Mouse (Mus musculus): ENCODE results near the gene Plppr3.

Plppr3 gene

DNA sequence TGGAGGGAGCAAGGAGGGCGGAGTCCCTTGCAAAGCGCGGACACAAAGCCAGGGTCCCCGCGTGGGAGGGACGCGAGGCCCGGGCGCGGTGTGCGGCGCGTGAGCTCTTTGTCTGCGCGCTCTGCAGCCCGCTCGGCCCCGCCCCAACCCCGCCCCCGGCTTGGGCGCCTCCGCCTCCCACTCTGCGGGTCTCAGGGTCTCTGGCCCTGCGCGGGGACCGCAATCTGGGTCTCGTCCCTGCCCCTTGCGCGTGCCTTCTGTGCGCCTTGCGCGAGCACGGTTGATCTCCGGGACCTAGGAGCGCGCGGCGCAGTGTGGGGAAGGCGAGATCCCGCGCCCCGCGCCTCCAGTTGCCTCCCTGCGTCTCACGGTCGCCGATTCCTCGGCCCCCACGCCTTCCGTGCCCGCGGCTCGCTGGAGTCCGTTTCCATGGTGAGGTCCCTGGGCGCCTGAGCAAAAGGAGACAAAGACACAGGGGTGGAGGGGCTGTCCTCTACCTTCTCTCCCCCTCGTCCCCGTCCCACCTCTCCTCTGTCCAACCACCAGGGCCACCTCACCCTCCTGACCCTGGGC is at the start of gene Plppr3, which contains the start of gene Prtn3:
Gene Plppr3, minus strand, starts transcription at position 345 of the 573 bp plus-strand sequence.
Gene Prtn3, plus strand, starts transcription at position 187 of the 573 bp plus-strand sequence.
- no peak for DNase-seq

DNA sequence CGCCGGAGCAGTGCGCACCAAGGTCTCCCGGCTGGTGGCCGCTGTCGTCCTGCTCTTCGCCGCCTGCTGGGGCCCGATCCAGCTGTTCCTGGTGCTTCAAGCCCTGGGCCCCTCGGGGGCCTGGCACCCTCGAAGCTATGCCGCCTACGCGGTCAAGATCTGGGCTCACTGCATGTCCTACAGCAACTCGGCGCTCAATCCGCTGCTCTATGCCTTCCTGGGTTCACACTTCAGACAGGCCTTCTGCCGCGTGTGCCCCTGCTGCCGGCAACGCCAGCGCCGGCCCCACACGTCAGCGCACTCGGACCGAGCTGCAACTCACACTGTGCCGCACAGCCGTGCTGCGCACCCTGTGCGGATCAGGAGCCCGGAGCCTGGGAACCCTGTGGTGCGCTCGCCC is 47.1 kb upstream of the Plppr3 start:
- DNase-seq = no peak

DNA sequence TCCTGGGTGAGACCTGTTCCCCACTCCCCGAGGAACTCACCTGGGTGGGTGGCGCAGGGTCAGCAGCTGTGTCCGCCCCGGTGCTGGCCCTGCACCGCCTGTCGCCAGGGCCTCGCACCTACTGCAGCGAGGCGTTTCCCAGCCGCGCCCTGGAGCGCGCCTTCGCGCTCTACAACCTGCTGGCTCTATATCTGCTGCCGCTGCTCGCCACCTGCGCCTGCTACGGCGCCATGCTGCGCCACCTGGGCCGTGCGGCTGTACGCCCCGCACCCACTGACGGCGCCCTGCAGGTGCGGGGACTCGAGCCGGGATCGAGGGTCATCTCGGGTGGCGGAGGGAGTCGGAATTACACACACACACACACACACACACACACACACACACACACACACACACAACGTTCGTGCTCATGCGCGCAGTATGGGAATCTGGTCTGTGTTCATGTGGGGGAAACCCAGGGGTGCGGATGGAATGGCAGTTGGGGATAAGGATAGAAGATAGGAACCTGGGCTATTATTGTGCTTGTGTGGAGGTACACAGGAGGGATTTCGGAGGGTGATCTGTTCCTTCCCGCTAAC is 46.6 kb upstream of the Plppr3 start, which contains the start of gene R3hdm4:
Gene R3hdm4, minus strand, starts transcription at position 251 of the 578 bp plus-strand sequence.
- no peak for DNase-seq

DNA sequence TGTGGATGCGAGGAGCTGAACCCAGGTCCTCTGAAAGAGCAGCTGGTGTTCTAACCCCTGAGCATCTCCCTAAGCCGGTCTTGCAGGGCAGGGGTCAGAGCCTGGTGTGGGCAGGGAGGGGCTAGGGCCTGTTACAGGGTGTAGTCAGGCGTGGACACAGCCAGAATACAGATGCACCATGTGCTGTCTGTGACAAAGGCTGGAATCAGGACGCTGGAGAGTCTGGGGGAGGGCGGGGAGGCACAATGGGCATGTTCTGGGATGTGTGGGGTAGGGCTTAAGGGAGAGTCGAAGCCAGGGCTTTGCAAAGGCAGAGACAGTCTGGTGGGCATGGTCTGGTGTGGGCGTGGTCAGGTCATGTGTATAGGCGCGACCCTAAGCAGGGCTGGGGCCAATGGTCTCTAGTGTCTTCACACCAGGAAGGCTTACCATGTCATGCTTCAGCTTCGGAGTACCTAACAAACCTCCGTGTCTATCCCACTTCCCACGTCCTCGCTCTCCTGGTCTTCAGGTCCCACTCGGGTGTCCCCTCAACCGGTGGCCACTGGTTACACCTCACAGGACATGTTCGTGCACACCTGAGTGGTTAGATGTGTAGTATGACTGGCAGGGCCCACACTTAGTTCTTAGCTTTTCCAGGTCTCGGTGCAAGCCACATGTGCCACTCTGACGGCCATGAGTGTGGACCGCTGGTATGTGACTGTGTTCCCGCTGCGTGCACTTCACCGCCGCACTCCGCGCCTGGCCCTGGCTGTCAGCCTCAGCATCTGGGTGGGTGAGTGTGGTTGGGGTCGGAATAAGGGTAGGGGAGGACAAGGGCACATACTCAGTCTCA is 45.8 kb upstream of the Plppr3 start:
- no peak for DNase-seq

DNA sequence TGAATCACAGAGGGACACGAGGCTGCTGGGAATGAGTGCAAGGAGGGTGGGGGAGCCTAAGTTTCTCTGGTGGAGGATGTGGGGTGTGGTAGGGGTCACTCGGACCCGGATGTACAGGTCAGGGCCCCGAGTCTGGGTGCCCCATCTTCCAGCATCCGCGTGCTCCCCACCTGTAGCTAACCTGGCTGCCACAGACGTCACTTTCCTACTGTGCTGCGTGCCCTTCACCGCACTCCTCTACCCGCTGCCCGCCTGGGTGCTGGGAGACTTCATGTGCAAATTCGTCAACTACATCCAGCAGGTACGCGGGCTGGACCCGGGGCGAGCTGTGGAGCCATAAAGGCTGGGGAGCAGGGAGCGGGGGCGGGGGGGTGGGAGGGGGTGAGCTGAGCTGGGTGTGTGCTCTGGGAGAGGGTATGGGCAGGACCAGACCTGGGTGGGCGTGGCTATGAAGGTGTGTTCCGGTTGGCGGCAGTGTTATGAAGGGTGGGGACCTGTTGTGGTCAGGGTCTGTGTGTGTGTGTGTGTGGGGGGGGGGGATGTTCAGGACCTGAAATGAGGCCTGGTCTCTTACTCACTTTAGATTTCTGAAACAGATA is 44.9 kb upstream of the Plppr3 start:
- no peak for DNase-seq

DNA sequence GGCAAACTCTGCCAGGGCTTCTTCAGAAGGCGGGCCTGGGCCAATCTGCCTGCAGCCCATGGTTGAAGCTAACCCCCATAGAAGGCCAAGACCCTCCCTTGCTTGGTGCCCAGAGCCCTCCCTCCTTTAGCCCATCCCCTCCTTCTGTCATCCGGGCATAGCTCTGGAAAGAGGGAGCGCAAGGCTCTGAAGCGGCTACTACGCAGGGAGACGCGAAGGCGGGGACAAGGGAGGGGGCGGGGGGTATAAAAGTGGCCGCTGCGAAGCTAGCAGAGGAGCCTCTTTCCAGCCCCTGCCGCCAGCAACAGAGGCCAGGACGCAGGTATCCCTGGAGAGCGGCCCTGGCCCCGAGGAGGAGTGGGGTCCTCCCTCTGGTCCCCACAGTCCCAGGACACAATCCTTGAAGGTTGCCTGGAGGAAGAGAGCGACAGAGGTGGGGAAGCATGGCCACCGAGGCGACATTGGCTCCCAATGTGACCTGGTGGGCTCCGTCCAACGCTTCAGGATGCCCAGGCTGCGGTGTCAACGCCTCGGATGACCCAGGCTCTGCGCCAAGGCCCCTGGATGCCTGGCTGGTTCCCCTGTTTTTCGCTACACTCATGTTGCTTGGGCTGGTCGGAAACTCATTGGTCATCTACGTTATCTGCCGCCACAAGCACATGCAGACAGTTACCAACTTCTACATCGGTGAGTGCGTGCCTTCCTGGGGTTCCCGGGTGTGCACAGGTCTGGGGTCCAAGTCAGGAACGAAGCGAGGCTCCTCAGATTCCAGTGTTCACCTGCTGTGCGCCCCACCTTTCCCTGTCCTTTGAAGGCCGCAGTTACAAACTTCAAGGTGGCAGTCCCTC is 44.0 kb upstream of the Plppr3 start:
- no peak for DNase-seq

DNA sequence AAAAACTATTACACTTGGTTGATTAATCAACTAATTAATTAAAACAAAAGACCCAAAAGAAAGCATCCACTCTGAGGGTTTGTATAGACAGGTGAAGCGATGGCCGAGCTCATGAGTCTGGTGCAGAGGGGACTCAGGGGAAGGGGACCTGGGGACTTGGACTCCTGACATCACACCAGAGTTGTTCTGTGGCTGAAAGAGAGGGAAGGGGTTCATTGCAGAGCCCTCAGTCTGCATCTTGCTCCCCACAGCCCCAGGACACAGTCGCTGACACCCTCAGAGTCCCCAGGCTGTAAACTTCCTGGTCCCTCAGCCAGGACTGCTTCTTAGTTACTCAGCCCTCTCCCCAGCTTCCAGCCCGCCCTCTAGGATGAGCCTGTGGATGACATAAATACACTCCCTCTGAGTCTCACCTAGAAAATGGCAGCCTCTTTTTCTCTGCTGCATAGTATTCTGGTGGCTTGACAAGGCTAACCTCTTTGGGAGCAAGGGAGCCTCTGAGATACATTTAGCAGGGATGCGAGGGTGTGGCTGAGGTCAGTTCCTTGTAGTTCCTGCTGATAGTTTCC is 43.2 kb upstream of the Plppr3 start:
- no peak for DNase-seq

DNA sequence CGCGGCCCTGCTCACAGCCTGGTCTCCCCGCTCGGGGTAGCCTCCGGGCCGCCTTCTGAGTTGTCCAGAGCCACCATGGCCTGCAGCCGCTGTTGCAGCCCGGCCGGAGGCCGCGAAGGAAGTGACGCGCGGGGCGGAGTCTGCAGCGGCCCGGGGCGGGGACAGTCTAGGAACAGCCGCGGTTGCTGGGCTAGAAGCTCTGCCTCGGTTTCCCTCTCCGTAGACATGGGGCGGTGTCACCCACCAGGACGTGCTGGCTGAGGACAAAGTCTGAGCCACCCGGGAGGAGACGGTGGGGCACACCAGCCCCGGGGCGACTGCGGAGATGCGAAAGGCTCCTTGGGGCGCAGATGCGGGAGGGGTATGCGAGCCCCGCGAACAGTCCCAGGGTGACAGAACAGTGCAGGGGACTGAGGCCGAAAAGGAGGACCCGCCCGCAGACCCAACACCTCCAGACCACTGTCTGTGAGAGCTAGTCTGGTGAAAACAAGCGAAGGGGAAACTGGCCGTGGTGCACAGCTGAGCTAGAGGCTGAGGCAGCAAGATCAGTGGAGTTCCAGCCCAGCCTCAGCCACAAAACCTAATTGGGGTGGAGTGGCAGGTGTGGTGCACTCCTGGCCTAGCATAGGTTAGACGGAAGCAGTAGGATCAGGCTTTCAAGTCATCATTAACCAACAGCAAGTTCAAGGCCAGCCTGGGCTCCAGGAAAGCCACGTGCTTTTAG is 42.5 kb upstream of the Plppr3 start, which contains the start of gene Kiss1r:
Gene Kiss1r, plus strand, starts transcription at position 164 of the 724 bp plus-strand sequence.
- DNase-seq = peak; percentile 84

DNA sequence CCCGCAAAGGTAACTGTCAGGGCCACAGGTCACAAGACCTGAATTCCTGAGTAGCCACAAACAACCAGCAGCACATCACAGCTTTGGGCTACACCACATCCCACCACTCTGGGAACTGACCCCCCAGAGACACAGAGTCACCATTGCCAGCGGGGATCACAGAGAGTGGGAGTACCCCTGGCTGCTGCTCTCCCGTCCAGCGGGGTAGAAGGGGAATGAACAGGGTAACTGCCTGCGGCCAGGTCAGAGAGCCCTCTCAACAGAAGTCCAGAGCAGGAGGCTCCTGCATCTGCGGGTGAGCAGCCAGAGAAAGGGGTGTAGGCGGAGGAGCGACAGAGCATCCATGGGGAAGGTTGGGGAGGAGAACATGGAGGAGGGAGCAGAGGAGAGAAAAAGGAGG is 41.6 kb upstream of the Plppr3 start:
- DNase-seq = no peak

DNA sequence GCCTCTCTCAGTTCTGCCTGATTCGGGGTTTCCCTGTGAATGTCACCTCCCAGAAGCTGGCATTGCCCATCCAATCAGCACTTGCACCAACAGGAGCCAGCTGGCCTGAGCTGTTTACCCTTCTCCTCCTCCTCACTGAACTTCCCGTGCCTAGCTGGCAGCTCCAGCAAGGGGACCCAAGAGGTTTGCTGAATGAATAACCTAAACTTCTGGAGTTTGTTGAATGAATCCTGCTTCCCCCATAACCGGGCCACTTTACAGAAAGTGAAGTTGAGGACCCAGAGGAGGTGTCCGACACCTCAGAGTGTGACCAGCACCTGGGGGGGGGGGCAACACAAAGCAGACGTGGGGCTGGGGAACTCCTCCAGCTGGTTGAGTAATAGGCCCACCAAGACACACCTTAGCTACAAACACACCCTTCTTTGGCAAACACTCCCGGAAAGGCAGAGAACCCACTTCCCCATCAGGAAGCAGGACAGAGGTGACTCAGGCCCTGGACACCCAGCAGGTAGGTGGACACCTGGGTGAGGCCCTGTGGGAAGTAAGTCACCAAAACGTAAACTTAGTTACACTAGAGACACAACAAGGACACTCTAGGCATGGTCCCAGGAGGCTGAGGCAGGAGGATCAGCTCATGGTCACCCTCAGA is 40.6 kb upstream of the Plppr3 start:
- DNase-seq = no peak

DNA sequence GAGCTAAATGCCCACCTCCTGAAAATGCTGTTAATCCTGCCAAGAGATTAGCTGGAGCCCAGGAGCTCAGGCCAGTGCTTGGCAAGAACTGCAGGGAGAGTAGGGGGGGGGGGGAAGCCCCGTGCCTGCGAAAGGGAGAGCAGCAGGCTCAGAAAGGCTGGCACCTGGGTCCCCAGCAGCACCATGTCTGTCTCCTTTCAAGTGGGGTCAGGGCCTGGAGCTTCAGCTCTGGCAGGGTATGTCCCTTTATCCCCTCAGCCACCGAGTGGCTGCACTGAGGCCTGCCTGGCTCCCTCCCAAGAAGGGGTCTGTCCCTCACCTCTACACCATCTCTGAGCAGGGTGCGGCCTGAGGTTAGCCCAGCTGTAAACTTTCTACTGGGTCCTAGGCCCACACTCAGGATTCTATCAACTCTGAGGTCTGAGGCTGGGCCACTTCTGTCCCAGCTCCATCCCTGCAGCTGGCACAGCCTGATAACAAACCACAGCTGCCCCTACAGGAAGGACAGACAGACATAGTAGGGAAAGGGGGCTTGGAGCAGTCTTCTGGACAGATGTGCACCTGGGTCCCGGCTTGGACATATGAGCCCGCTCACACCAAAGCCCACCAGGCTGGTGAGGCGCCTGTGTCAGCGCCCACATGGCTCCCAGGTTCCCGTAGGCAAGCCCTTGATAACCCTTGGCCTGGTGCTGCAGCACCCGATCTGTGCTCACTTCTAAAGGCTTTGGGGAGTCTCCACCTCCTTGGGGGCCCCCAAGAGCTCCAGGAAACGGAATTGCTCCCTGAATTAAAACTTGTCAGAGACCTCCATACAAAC is 39.9 kb upstream of the Plppr3 start:
- DNase-seq = no peak

DNA sequence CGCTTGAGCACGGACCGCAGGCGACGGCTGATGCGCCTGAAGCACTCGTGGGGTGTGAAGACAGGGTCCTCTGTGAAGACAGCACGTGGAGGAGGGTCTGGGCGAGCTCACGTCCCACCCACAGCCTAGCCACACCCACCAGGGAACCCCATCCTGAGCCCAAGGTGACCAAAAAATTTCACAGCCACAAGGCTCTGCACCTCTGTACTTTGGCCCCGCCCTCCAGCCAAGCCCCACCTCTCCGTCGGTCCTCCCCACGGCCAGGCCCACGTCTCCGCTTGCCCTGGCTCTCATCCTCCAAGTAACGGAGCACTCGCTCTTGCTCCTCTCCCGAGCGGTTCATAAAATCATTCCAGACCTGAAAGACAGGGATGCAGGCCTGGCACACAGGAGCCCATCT is 38.0 kb upstream of the Plppr3 start:
- no peak for DNase-seq

DNA sequence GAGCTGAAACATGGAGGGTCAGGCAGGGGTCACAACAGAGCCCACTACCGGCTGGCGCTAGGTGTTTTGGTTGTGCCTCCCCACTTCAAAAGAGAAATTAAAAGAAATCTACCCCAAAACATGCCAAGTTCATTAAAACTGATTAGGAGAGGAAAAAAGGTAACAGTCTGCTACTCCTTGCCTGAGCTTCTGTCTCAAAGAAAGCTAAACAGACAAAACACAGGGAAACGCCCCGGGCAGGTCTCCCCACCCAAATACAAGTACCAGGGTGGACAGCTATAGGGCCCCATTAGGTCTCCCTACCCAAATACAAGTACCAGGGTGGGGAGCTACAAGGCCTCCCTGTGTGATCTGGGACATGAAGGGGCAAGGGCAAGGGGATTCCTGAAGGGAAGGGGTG is 36.1 kb upstream of the Plppr3 start, which contains the start of gene Gm26602:
Gene Gm26602, plus strand, starts transcription at position 301 of the 400 bp plus-strand sequence.
- no peak for DNase-seq

DNA sequence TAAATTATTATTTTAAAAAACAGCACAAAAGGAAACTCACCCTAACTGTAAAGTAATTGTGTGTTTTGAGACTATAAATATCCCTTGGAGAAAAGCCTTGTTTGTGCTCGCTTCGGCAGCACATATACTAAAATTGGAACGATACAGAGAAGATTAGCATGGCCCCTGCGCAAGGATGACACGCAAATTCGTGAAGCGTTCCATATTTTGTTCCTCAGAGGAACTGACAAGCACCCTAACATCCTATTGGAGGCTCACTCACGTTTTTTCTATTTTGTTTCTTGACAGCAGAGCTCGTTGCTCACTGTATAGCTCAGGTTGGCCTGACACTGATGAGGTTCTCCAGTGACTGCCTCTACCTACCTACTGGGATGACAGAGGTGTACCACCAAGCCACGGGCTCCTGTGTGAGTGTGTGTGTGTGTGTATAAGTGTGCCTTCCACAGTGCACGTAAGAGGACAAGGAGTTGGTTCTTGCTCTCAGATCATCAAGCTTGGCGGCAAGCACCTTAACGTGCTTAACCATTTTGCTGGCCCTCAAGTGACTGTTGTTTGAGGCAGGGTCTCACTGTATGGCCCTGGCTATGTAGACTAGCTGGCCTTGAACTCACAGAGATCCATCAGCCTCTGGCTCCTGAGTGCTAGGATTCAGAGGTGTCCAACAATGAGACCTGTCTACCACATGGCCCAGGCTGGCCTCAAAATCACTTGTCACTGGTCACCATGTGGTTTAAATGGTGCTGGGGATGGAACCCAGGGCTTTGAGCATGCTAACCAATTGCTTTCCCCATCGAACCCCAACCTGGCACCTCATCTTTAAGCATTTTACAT is 34.9 kb upstream of the Plppr3 start:
- peak; percentile 80 for DNase-seq

DNA sequence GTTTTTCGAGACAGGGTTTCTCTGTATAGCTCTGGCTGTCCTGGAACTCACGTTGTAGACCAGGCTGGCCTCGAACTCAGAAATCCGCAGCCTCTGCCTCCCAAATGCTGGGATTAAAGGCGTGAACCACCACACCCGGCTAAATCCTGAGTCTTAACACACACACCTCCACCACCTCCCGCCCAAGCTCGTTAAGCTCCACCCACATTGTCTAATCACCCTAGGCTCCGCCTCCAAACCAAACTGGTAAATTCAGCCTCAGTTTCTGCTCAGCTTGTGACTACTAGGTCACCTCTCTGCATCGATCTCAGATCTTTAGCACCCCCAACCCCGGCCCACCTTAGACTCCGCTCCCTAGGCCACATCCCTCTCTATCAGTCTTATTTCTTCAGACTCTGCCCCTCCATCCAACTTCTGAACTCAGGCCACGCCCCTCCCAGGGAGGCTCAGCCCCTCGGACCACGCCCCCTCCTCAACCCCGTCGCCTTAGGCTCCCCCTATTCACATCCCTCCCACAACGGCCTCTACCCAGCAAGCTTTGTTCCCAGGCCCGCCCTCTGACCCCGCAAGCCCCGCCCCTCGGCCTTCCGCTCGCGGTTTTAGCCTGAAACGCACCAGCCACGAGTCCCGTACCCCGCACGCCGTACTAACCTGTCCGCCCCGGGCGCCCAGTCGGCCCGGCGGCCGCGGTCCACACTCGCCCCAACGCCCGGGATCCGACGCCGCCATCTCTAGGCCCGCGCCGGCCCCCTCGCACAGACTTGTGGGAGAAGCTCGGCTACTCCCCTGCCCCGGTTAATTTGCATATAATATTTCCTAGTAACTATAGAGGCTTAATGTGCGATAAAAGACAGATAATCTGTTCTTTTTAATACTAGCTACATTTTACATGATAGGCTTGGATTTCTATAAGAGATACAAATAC is 34.0 kb upstream of the Plppr3 start, which contains the start of gene Med16:
Gene Med16, minus strand, starts transcription at position 757 of the 925 bp plus-strand sequence.
- DNase-seq = peak; percentile 98

DNA sequence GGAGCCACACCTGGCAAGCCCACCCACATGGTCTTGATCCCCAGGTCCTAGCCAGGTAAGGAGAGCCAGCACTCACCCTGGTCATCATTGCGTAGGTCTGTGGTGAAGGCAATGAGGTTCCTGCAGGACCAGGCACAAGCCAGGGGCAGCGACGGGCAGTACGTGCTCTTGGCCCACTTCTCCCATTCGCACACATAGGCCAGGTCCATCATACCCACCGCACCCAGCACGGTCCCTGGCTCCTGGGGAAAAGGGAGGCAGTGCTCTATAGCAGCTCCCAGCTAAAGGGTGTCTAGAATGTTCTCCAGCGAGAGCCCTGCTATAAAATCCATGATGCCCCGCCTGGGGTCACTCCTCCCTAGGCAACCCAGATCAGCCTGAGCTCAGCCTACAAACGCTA is 33.0 kb upstream of the Plppr3 start:
- DNase-seq = no peak

DNA sequence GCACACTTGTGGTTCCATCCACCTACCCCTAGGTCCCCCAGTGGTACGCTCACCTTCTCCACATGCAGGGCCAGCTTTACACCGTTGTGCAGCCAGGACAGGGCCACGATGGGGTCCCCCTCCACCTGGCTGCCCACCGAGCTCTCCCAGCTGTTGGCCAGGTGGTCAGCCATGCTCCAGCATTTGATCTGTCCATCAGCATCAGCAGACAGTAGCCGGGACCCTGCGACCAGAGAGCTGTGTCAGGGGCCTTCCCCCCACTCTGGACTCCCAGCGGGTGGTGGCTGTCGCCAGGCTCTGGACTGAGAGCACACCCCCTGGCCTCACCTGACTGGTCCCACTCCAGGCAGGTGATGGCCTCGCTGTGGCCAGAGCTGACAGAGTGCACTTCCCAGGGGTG is 32.3 kb upstream of the Plppr3 start:
- no peak for DNase-seq

DNA sequence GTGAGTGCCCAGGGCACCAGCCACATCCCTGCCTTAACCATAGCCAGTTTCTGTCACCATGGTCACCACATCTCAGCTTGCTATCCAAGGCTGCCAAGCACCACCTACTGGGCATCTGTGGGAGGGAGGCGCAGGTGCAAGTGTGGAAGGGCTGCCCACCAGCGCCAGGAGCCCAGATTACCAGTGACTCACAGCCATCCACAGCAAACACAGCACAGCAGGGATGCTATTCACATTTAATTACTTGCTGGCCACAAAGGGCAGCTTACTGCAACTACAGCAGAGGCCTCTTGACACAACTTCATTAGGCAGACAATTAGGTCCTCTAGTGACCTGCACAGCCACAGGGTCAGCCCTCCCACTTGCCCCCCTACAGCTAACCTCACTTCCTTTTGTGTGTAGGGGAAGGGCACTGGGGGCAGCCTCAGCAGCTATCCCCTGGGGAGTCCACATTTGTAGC is 26.5 kb upstream of the Plppr3 start:
- no peak for DNase-seq

All from kidney, adult 9 months (tissue).